Mouse (Mus musculus) G1E-ER4 (cell line): ENCODE measurements around the gene Snx29. TPM values are rescaled to one million over a fixed set of nuclear protein-coding genes. Genes with fewer than 3 reads are reported as not detected.

Source experiments
- GATA1 ChIP-seq: IDR thresholded peaks from one replicate; pipeline ENCODE4 v1.8.0; 2012; ENCODE audit warnings: low read length, inconsistent platforms
- polyA plus RNA-seq: library from polyadenylated mRNA; stranded (reverse); fragments of >175 nt; gene quantifications from 2 replicates; pipeline ENCODE4 v1.2.3, GENCODE M21; 2012

Snx29 gene
- polyA plus RNA-seq, 1 experiment = 3.7 TPM

DNA sequence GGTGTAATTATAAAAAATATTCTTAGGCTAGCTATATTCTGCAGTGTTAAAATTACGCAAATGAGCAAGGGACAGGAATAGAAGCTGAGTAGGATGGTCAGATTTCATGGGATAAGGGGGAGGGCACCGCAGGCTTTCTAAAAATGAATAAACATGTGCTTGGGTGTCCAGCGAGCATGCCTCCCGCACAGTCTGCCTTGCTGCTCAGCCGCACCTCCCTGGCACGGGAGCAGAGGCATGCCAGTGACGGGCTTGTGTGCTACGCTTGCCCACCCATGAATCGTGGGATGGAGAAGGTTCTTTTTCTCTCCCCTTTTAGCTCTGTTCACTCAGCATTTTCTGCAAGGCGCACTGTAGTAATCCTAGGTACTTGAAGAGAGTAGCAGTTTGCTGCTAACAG, 204.3 kb downstream of the Snx29 start:
- TF ChIP-seq GATA1 = no peak

DNA sequence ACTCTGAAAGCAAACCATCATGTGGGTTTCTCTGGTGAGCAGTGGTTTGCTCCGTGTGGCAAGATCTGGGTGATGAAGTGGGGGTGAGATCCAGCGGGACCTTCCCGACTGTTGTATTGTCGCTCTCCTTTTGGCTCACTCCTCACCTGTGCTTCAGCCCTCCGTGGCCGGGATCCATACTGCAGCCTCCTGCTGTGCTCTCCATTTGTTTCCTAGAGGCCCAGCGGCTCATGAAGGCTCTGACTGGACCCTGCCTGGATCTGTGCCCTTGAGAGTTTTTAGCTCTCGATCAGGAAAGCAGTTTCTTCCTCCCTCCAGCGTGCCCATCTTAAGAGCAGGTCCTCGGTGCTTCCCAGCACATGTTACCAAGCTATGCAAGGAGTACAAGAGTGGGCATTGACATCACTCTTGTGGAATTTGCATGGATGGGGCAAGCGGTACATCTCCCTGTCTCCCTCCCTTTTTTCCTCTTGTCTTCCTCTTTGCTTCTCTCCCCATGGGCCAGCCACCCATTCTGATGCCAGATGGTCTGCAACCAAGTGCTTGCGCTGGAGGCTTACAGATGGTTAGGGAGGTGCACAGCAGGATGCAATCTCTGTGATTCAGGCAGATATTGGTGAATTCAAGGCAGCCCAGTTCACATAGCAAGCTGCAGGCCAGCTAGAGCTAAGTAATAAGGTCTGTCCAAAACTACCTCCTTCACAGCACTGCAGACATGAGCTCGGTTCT, 207.9 kb downstream of the Snx29 start:
- TF ChIP-seq GATA1 = no peak

DNA sequence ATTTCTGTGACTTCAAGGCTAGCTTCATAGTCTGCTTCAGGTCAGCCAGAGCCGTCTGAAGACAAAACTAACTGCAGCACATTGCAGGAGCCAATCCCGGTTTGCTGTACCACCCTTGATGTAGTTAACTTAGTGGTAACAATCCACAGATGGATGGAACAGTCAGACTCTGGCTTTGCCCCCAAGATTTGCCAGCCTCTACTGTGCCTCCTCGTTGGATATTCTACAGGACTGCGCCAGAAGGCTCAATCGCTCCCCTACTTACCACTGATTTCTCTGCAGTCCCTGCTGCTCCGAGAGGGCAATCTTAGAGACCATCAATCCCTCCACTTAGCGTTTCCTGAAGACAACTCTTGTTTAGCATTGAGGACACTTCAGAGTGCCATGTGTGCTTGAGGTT, 208.7 kb downstream of the Snx29 start:
- no peak for TF ChIP-seq GATA1

DNA sequence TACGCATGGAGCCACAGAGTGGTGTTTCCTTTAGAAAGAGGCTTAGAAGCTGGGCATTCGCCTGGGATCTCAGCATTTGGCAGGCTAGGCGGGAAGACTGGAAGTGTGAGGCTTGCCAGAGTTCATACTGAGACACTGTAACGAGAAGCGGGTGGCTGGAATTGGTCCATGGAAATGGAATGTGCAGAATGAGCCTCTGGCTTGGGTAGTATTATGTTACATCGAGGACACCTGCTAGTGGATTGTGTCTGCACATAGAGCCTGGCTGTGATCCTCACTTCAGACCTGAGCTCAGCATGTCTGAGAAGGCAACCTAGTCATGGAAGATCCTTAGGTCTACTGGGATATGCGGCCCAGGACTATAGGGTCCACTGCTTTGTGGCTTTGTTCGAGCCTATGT, 209.9 kb downstream of the Snx29 start:
- no peak for TF ChIP-seq GATA1

- no peak for TF ChIP-seq GATA1
Measured at GRCm38 (mm10) chr16:11533441-11533840, 210.7 kb downstream of the Snx29 start.

DNA sequence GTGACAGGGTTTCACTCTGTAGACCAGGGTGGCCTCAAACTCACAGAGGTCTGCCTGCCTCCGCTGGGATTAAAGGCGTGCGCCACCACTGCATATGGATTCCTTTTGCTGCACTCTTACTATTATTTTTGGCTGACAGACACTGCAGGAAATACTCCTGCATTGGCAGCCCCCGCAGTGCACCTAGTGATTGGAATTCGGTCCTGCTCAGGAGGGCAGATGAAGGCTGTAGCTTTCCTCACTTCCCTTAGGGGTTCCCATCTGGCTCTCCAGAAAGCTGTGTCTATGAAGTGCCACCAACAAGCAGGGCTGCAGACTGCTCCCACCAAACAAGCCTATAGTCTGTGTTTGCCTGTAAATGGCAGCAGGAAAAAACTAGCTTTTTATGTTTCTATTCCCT, 215.0 kb downstream of the Snx29 start:
- no peak for TF ChIP-seq GATA1

DNA sequence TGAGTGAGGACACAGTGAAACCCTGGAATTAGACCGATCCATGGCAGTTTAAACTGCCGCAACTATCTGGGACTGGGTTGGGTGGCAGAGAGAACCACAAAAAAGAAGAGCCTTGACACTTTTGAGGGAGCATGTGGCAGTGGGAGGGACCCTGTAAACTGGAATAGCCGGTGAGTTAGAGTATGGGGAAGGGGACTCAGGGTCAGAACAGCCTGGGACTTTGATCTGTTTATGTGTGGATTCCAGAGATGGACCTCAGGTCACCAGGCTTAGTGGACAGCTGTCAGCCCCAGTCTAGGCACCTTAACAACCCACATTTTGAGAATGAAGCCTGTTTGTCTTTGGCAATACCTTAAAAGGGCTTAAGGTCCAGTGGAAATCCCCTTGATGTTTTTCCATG, 215.5 kb downstream of the Snx29 start:
- TF ChIP-seq GATA1 = no peak

- no peak for TF ChIP-seq GATA1
Measured at GRCm38 (mm10) chr16:11540961-11541360, 218.3 kb downstream of the Snx29 start.

DNA sequence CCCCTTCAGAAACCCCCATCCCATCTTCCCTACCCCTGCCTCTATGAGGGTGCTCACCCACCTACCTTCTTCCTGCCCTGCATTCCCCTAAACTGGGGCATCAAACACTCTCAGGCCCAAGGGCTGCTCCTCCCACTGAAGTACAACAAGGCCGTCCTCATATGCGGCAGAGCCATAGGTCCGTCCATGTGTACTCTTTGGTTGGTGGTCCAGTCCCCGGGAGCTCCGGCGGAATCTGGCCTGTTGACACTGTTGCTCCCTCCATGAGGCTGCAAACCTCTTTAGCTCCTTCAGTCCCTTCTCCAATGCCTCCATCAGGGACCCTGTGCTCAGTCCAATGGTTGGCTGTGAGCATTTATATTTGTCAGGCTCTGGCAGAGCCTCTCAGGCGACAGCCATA, 219.1 kb downstream of the Snx29 start:
- TF ChIP-seq GATA1 = no peak

DNA sequence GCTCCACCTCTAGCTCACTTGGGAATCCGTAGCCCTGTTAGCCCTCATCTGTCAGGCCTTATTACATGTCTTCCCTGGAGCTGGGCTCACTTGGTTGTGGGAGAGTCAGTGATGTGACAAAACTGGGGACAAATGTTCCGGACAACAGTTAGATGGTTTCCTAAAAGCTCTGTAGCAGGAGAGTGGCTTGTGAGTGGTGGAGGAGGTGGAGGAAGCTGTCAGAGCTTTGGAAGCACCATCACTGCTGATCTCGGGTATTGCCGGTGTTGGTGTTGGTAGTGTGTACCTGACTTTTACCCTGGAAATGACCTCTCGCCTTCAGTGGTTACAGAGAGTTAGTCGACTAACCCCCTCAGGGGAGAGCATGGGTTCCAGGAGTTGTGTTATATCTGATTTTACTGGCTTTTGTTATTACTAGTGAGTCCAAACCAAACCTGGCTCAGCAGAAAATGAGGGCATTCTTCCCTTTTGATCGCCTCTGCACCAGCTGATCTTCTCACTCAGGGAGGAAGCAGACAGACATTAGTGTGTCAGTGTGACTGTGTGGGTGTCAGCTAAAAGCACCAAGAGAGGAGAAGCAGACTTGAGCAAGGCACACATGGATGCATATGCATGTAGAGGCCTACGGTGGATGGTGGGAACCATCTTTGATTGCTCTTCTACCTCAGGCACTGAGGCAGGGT, 227.5 kb downstream of the Snx29 start:
- no peak for TF ChIP-seq GATA1

DNA sequence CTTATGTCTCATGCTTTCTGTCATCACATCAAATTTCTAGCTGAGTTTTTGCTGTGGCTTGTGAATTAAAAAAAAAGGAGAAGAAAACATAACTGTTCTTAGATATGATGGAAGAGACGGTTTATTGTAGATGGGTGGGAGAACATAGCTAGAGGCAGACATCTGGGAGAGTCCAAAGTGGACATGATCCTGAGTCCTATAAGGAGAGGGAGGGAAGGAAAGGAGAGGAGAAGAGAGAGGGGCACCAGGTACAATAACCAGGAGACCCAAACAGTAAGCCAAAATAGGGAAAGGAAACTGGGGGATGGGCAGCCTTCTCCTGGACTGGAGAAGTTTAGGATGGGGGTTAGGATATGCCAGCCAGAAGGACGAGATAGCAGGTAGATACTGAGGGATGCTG, 239.0 kb downstream of the Snx29 start:
- no peak for TF ChIP-seq GATA1

DNA sequence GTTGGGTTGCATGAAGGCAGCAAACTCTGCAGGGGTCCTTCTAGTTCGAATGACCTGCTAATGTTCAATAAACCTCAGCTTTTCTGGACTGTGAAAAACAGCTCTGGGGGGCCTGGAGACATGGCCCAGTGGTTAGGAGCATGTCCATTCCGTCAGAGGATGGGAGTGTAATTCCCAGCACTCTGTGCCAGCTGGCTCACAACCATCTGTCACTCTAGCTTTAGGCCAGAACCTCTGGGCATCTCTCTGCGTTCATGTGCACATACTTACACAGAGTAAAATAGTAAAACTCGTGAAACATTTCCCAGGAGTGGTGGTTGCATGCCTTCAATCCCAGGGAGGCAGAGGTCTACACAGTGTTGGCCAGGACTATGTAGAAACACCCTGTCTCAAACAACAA, 241.1 kb downstream of the Snx29 start:
- no peak for TF ChIP-seq GATA1

DNA sequence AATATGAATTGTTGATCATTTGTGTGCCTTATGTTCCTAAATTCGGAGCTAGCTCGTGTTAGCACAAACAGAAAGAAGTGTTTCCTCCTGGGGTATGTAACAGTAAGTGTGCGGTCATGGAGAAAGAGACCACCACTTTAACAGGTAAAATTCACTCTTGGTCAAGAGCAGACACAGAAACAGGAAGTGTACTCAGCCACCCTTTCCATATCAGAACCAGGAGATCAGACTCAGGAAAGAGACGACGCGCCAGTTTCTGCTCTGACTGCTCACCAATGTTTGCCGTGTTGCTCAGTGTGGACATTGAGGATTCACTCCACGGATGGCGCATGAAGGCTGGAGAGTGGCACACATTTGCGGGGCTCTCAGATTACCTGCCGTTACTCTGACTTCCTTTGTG, 242.4 kb downstream of the Snx29 start:
- TF ChIP-seq GATA1 = no peak

- TF ChIP-seq GATA1 = no peak
Measured at GRCm38 (mm10) chr16:11567594-11567993, 244.9 kb downstream of the Snx29 start.

- no peak for TF ChIP-seq GATA1
Measured at GRCm38 (mm10) chr16:11568095-11568494, 245.4 kb downstream of the Snx29 start.

- no peak for TF ChIP-seq GATA1
Measured at GRCm38 (mm10) chr16:11568601-11569000, 245.9 kb downstream of the Snx29 start.

DNA sequence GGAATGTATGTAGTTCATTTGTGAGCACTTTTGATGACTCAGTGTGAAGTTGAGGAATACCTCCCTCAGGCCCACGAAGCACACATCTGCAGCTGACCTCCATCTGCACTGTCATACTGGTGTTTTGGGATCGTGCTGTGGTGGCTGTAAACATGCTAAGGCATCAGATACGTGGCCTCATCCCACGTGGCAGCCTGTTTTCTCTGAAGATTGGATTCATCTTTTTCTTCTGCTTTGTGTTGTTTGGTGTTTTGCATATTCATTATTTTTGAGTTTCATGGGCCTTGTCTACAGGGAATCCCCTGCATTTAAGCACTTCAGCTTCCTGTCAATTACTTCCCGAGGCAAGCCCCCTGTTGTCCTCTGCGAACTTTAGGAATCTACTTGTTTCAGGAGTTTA, 246.4 kb downstream of the Snx29 start:
- no peak for TF ChIP-seq GATA1
